Mouse (Mus musculus) frontal cortex, adult (tissue): Measurements from ENCODE around the gene Vasp.

Experiments used
- ATAC-seq: cut with Nextera tagmentation; 2 replicates; pipeline ENCODE4 v1.9.2; 2017; ENCODE audit warnings: mild to moderate bottlenecking, moderate library complexity, mixed read lengths; ENCODE audit not compliant: low TSS enrichment

Gene Vasp

GRCm38 (mm10) chr7:19270509-19271237 is 944 bp downstream of the Vasp start:
- no peak for ATAC-seq

GRCm38 (mm10) chr7:19269721-19270441 is 1.7 kb downstream of the Vasp start:
- ATAC-seq = no peak

- ATAC-seq = no peak
Observed at GRCm38 (mm10) chr7:19268993-19269681, 2.5 kb downstream of the Vasp start.

GRCm38 (mm10) chr7:19267051-19267450 is 4.6 kb downstream of the Vasp start:
- ATAC-seq = no peak

GRCm38 (mm10) chr7:19265928-19266822 is 5.4 kb downstream of the Vasp start:
- no peak for ATAC-seq

GRCm38 (mm10) chr7:19265147-19265546 is 6.5 kb downstream of the Vasp start:
- ATAC-seq = no peak

- ATAC-seq = no peak; the same call in 1 of the 2 replicates
Observed at GRCm38 (mm10) chr7:19258336-19258735, 13.3 kb downstream of the Vasp start.

GRCm38 (mm10) chr7:19257390-19258022 is 14.1 kb downstream of the Vasp start:
- peak; percentile 79; the same call in 1 of the 2 replicates for ATAC-seq

GRCm38 (mm10) chr7:19256567-19256966 is 15.1 kb downstream of the Vasp start:
- no peak for ATAC-seq

GRCm38 (mm10) chr7:19255395-19255794 is 16.2 kb downstream of the Vasp start:
- no peak for ATAC-seq

- ATAC-seq = no peak
Observed at GRCm38 (mm10) chr7:19253437-19253836, 18.2 kb downstream of the Vasp start.

- no peak for ATAC-seq
Observed at GRCm38 (mm10) chr7:19252078-19252477, 19.5 kb downstream of the Vasp start.

GRCm38 (mm10) chr7:19247511-19247910 is 24.1 kb downstream of the Vasp start:
- ATAC-seq = no peak

- ATAC-seq = no peak
Observed at GRCm38 (mm10) chr7:19246855-19247254, 24.8 kb downstream of the Vasp start.

GRCm38 (mm10) chr7:19245083-19245482 is 26.5 kb downstream of the Vasp start:
- ATAC-seq = no peak

- ATAC-seq = 0 out of 2 replicates have a peak, but pooled peaks have one; percentile 24
Observed at GRCm38 (mm10) chr7:19243858-19244257, 27.8 kb downstream of the Vasp start.

GRCm38 (mm10) chr7:19242005-19242404 is 29.6 kb downstream of the Vasp start:
- ATAC-seq = no peak

- ATAC-seq = peak; percentile 39; the same call in 1 of the 2 replicates
Observed at GRCm38 (mm10) chr7:19240905-19241463, 30.6 kb downstream of the Vasp start.

GRCm38 (mm10) chr7:19239986-19240385 is 31.6 kb downstream of the Vasp start:
- ATAC-seq = no peak

GRCm38 (mm10) chr7:19239423-19239822 is 32.2 kb downstream of the Vasp start:
- peak; percentile 78 for ATAC-seq

GRCm38 (mm10) chr7:19238344-19238743 is 33.3 kb downstream of the Vasp start:
- no peak for ATAC-seq
